Mouse (Mus musculus) fibroblast of lung, adult 2 months (primary cell): Measurements from ENCODE around the gene Spout1.

ENCODE experiments used
- DNase-seq: peaks from one replicate; pipeline ENCODE4 v3.0.0-alpha.2; 2011; ENCODE audit warnings: low read depth

The Spout1 gene

GRCm38 (mm10) chr2:30128789-30129188 lies 49.5 kb downstream of the Spout1 start:
- DNase-seq = peak; percentile 26

- peak; percentile 70 for DNase-seq
Observed at GRCm38 (mm10) chr2:30124472-30125274, 53.6 kb downstream of the Spout1 start, which contains the start of gene Zer1. Zer1 (minus strand) TSS chr2:30124585.

GRCm38 (mm10) chr2:30123729-30124471 lies 54.4 kb downstream of the Spout1 start:
- DNase-seq = no peak
